Mouse (Mus musculus) E14TG2a.4 (cell line): Measurements from ENCODE around the gene Gm13889.

Experiments
- H3K27me3 ChIP-seq: 2 replicates; pipeline ENCODE4 v1.6.1; 2014; ENCODE audit warnings: low read length, control low read depth; ENCODE audit not compliant: insufficient read depth
- H3K36me3 ChIP-seq: 2 replicates; pipeline ENCODE4 v1.6.1; 2014; ENCODE audit warnings: low read length, control low read depth; ENCODE audit not compliant: insufficient read depth
- H3K4me1 ChIP-seq: replicated peaks from 2 replicates; pipeline ENCODE4 v1.6.1; 2014; ENCODE audit warnings: low read depth, low read length, control low read depth
- H3K4me3 ChIP-seq: replicated peaks from 2 replicates; pipeline ENCODE4 v1.5.1; 2014; ENCODE audit warnings: mild to moderate bottlenecking, low read length
- H3K9me3 ChIP-seq: 2 replicates; pipeline ENCODE4 v1.6.1; 2014; ENCODE audit warnings: low read length, control low read depth
- CTCF ChIP-seq: conservative IDR thresholded peaks from 2 replicates; pipeline ENCODE4 v1.5.1; 2014; ENCODE audit warnings: low read length
- NANOG ChIP-seq: IDR thresholded peaks from 2 replicates; pipeline ENCODE4 v1.6.1; 2014; ENCODE audit warnings: borderline replicate concordance, low read length, mixed read lengths
- POU5F1 ChIP-seq: IDR thresholded peaks from 2 replicates; pipeline ENCODE4 v1.6.1; 2014; ENCODE audit warnings: low read length, borderline replicate concordance

Gene Gm13889

GRCm38 (mm10) chr2:93919093-93919492, 37.9 kb downstream of the Gm13889 start:
- H3K4me3 ChIP-seq: no peak overlapping the region
- TF ChIP-seq POU5F1 (no peak), CTCF (no peak), NANOG (no peak)
- no peaks in the 10 kb centered on the region for H3K27me3 ChIP-seq
- H3K9me3 ChIP-seq: no peaks in the 10 kb centered on the region
- H3K36me3 ChIP-seq: no peaks in the 10 kb centered on the region
- H3K4me1 ChIP-seq: peaks cover 21% of the 10 kb centered on the region

DNA sequence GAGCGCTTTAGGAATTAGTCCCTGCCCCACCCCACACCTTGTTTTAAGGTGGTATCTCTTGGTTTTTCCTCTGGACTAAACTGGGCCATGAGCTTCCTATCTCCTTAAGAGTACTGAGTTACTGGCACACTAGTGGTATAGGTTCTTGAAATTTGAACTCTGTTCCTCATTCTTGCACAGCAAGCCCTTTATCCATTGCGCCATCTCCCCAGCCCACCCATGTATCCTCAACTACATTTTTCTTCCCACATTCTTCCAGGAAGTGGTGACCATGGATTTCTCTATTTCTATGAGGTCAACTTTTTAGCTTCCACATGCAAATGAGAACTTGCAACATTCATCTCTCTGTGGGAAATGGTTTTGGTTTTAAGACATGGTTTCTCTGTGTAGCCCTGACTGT, 43.4 kb downstream of the Gm13889 start:
- peaks cover 35% of the 10 kb centered on the region for H3K4me1 ChIP-seq
- no peak overlapping the region for H3K4me3 ChIP-seq
- no peaks in the 10 kb centered on the region for H3K9me3 ChIP-seq
- H3K27me3 ChIP-seq: no peaks in the 10 kb centered on the region
- no peak for TF ChIP-seq POU5F1
- no peak for TF ChIP-seq CTCF
- no peak for TF ChIP-seq NANOG
- no peaks in the 10 kb centered on the region for H3K36me3 ChIP-seq

DNA sequence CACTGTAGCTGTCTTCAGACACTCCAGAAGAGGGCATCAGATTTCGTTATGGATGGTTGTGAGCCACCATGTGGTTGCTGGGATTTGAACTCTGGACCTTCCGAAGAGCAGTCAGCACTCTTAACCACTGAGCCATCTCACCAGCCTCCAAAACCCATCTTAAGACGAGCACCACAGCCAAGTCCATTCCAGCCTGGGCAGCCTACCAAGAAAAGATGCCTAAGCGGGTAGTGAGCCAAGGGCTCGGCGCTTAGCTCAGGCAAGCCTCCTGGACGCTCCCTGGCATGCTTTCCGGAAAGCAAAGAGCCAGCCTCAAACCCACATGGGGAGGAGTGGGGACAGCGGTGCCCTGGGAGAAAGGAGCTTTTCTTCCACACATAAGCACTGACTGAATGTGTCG, 45.1 kb downstream of the Gm13889 start:
- Histone ChIP-seq H3K36me3 (no peaks in the 10 kb centered on the region), H3K4me3 (no peak overlapping the region), H3K4me1 (peaks cover 51% of the 10 kb centered on the region), H3K9me3 (no peaks in the 10 kb centered on the region), H3K27me3 (no peaks in the 10 kb centered on the region)
- no peak for TF ChIP-seq NANOG
- TF ChIP-seq POU5F1: no peak
- no peak for TF ChIP-seq CTCF

GRCm38 (mm10) chr2:93909716-93910115, 47.3 kb downstream of the Gm13889 start:
- Histone ChIP-seq H3K4me1 (peaks cover 63% of the 10 kb centered on the region), H3K36me3 (no peaks in the 10 kb centered on the region), H3K27me3 (no peaks in the 10 kb centered on the region), H3K9me3 (no peaks in the 10 kb centered on the region), H3K4me3 (no peak overlapping the region)
- TF ChIP-seq POU5F1 (no peak), NANOG (no peak), CTCF (no peak)

DNA sequence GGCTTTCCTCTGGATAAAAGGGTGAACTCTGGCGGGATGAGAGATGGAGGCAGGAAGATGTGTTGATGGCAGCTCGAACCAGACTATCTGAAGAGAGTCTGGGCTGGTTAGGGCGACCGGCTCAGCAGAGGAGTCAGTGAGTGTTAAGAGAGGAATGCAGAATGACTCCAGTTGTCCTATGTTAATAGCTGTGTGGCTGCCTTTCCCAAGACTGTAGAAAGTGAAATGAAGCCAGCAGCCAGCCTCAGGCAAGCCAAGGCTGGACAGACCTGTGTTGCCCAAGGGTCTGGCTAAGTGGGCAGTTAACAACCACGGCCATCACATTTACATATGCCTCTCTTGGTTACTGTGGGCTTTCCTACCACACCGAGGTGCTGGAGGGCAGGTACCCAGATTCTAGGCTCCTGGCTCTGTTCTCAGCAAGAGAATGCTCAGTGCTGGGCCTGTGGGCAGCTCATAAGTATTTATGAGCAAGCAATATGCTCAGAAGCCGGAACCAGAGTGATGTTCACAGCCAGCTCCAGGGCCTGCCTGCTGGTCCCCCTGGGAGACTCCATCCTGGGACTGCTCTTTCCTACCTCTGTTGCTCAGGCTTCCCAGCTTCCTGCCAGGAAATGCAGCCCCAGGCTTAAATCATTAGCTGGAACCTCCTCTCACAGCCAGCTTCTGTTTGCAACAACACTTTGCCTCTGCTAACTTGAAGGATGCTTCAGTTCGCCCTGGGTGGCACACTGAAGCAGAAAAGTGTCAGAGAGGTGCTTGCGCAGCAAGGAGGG, 49.3 kb downstream of the Gm13889 start:
- H3K4me3 ChIP-seq: 0 out of 2 replicates have a peak overlapping the region, but pooled peaks have one; percentile 13
- H3K36me3 ChIP-seq: no peaks in the 10 kb centered on the region
- H3K27me3 ChIP-seq: no peaks in the 10 kb centered on the region
- H3K4me1 ChIP-seq: peaks cover 84% of the 10 kb centered on the region
- no peaks in the 10 kb centered on the region for H3K9me3 ChIP-seq
- TF ChIP-seq POU5F1 (no peak), NANOG (no peak), CTCF (no peak)

- Histone ChIP-seq H3K27me3 (no peaks in the 10 kb centered on the region), H3K9me3 (no peaks in the 10 kb centered on the region), H3K4me3 (0 out of 2 replicates have a peak overlapping the region, but pooled peaks have one; percentile 0), H3K36me3 (no peaks in the 10 kb centered on the region), H3K4me1 (peaks cover 78% of the 10 kb centered on the region)
- no peak for TF ChIP-seq POU5F1
Observed at GRCm38 (mm10) chr2:93906316-93906715, 50.7 kb downstream of the Gm13889 start.
